Mouse (Mus musculus): ENCODE measurements around the gene Gm17655. TPM values are rescaled to one million over a fixed set of nuclear protein-coding genes. Genes with fewer than 3 reads are reported as not detected.
"Not testable (repeated sequence)": the region's sequence is repeated elsewhere in the genome, so short reads cannot be mapped to it uniquely, and the experiment has no call there.

The Gm17655 gene
- total RNA-seq (2017), result 4.0 and 10.4 TPM in 2 replicates

GRCm38 (mm10) chr5:110072413-110072812 is at the start of gene Gm17655:
Gene Gm17655 (minus strand): TSS chr5:110072513.
- ATAC-seq (replicated peaks; ENCODE audit: low read depth, poor library complexity, severe bottlenecking), result not testable (repeated sequence)

- peak; percentile 57 for ATAC-seq (replicated peaks; ENCODE audit: low read depth, poor library complexity, severe bottlenecking)
These were observed 37.7 kb upstream of the Gm17655 start, which contains the start of gene Zfp605 for GRCm38 (mm10) chr5:110109991-110110441. Gene Zfp605 (plus strand): TSS chr5:110110092.

GRCm38 (mm10) chr5:110108305-110108628 is 36.0 kb upstream of the Gm17655 start:
- no peak for ATAC-seq (replicated peaks; ENCODE audit: low read depth, poor library complexity, severe bottlenecking)

GRCm38 (mm10) chr5:110107581-110108304 is 35.4 kb upstream of the Gm17655 start, which contains the start of gene Gtpbp6:
Gene Gtpbp6 (minus strand): TSS chr5:110108197.
- peak; percentile 69 for ATAC-seq (replicated peaks; ENCODE audit: low read depth, poor library complexity, severe bottlenecking)

GRCm38 (mm10) chr5:110106901-110107564 is 34.7 kb upstream of the Gm17655 start:
- no peak for ATAC-seq (replicated peaks; ENCODE audit: low read depth, poor library complexity, severe bottlenecking)

GRCm38 (mm10) chr5:110106140-110106871 is 34.0 kb upstream of the Gm17655 start:
- no peak for ATAC-seq (replicated peaks; ENCODE audit: low read depth, poor library complexity, severe bottlenecking)

- no peak for ATAC-seq (replicated peaks; ENCODE audit: low read depth, poor library complexity, severe bottlenecking)
These were observed 32.5 kb upstream of the Gm17655 start for GRCm38 (mm10) chr5:110104616-110105380.

- no peak for ATAC-seq (replicated peaks; ENCODE audit: low read depth, poor library complexity, severe bottlenecking)
These were observed 31.7 kb upstream of the Gm17655 start for GRCm38 (mm10) chr5:110103901-110104615.

GRCm38 (mm10) chr5:110102853-110103625 is 30.7 kb upstream of the Gm17655 start:
- ATAC-seq (replicated peaks; ENCODE audit: low read depth, poor library complexity, severe bottlenecking), result no peak

- no peak for ATAC-seq (replicated peaks; ENCODE audit: low read depth, poor library complexity, severe bottlenecking)
These were observed 30.1 kb upstream of the Gm17655 start for GRCm38 (mm10) chr5:110102429-110102828.

- ATAC-seq (replicated peaks; ENCODE audit: low read depth, poor library complexity, severe bottlenecking), result peak; percentile 20
These were observed 29.5 kb upstream of the Gm17655 start for GRCm38 (mm10) chr5:110101716-110102347.

GRCm38 (mm10) chr5:110100921-110101631 is 28.8 kb upstream of the Gm17655 start:
- peak; percentile 48 for ATAC-seq (replicated peaks; ENCODE audit: low read depth, poor library complexity, severe bottlenecking)

GRCm38 (mm10) chr5:110099656-110100580 is 27.6 kb upstream of the Gm17655 start, which contains the start of gene Plcxd1:
Gene Plcxd1 (plus strand): TSS chr5:110099969.
- 0 out of 2 replicates have a peak, but pooled peaks have one; percentile 7 for ATAC-seq (replicated peaks; ENCODE audit: low read depth, poor library complexity, severe bottlenecking)

- ATAC-seq (replicated peaks; ENCODE audit: low read depth, poor library complexity, severe bottlenecking), result no peak
These were observed 26.7 kb upstream of the Gm17655 start for GRCm38 (mm10) chr5:110098991-110099477.

- peak; percentile 33 for ATAC-seq (replicated peaks; ENCODE audit: low read depth, poor library complexity, severe bottlenecking)
These were observed 22.5 kb upstream of the Gm17655 start for GRCm38 (mm10) chr5:110094847-110095213.
